Mouse (Mus musculus) neural tube, embryonic 14.5 days (tissue): ENCODE data around the gene Sparc. TPM values are rescaled to one million over a fixed set of nuclear protein-coding genes. Genes with fewer than 3 reads are reported as not detected.
"Not testable (repeated sequence)": the region's sequence is repeated elsewhere in the genome, so short reads cannot be mapped to it uniquely, and the experiment has no call there.

ENCODE experiments used
- ATAC-seq: fragments of 200-750 bp; cut with Nextera tagmentation; 2 replicates; pipeline ENCODE4 v1.8.0; 2017; ENCODE audit warnings: low read depth, mild to moderate bottlenecking, moderate TSS enrichment, moderate library complexity
- H3K27ac ChIP-seq: fragments of 300-500 bp; sonication (generic); 2 replicates; pipeline ENCODE4 v1.5.1; 2014; ENCODE audit warnings: low read depth, mild to moderate bottlenecking, control low read depth, low read length, moderate library complexity, mixed read lengths
- H3K27me3 ChIP-seq: fragments of 300-500 bp; sonication (generic); 2 replicates; pipeline ENCODE4 v1.6.1; 2014; ENCODE audit warnings: low read length; ENCODE audit not compliant: control insufficient read depth, insufficient read depth
- H3K36me3 ChIP-seq: fragments of 300-500 bp; sonication (generic); 2 replicates; pipeline ENCODE4 v1.6.1; 2014; ENCODE audit warnings: low read length, mixed read lengths; ENCODE audit not compliant: control insufficient read depth, insufficient read depth
- H3K4me1 ChIP-seq: fragments of 300-500 bp; sonication (generic); 2 replicates; pipeline ENCODE4 v1.6.1; 2014; ENCODE audit warnings: low read length; ENCODE audit not compliant: control insufficient read depth, insufficient read depth
- H3K4me2 ChIP-seq: fragments of 300-500 bp; sonication (generic); 2 replicates; pipeline ENCODE4 v1.6.1; 2014; ENCODE audit warnings: mild to moderate bottlenecking, low read depth, low read length, control low read depth
- H3K4me3 ChIP-seq: fragments of 300-500 bp; sonication (generic); 2 replicates; pipeline ENCODE4 v1.5.1; 2014; ENCODE audit warnings: low read depth, low read length, control low read depth, mixed read lengths
- H3K9ac ChIP-seq: fragments of 300-500 bp; sonication (generic); replicated peaks from 2 replicates; pipeline ENCODE4 v1.6.1; 2014; ENCODE audit warnings: low read depth, mild to moderate bottlenecking, control low read depth, low read length, mixed read lengths
- H3K9me3 ChIP-seq: fragments of 300-500 bp; sonication (generic); 2 replicates; pipeline ENCODE4 v1.6.1; 2016; ENCODE audit warnings: low read length; ENCODE audit not compliant: control insufficient read depth
- WGBS: fragments of 180-500 bp; shearing (Covaris S2); extraction: QIAGEN DNeasy Blood & Tissue Kit; methylation state at CpG from one replicate; pipeline ENCODE4 v1.1.7; 2014; 5-methylcytosine and 5-hydroxymethylcytosine counted together
- polyA plus RNA-seq: library from polyadenylated mRNA; unstranded; fragments of >200 nt; fragmentation: Nextera tagmentation; extraction: Ambion mirVana; gene quantifications from 2 replicates; pipeline ENCODE4 v1.2.1, GENCODE M21; 2014

Sparc gene
- polyA plus RNA-seq, 1 experiment from 2014 or later, result 312 TPM

- no peak overlapping the region for H3K27ac ChIP-seq
- no peaks in the 10 kb centered on the region for H3K36me3 ChIP-seq
- H3K4me1 ChIP-seq, result peaks cover 15% of the 10 kb centered on the region; the same call in 1 of the 2 replicates
- 78% methylated on average over 8 of the region's 8 CpGs for WGBS
- ATAC-seq, result no peak
- no peaks in the 10 kb centered on the region for H3K27me3 ChIP-seq
- no peak overlapping the region for H3K4me2 ChIP-seq
- H3K9ac ChIP-seq, result no peak overlapping the region
- H3K9me3 ChIP-seq, result no peaks in the 10 kb centered on the region
- no peak overlapping the region for H3K4me3 ChIP-seq
These were observed 1.9 kb upstream of the Sparc start for GRCm38 (mm10) chr11:55424746-55425360.

GRCm38 (mm10) chr11:55423756-55424155, 773 bp upstream of the Sparc start:
- 12% methylated on average over 4 of the region's 4 CpGs for WGBS
- H3K4me1 ChIP-seq, result peaks cover 18% of the 10 kb centered on the region; the same call in 1 of the 2 replicates

GRCm38 (mm10) chr11:55419678-55420307, 3.2 kb downstream of the Sparc start:
- peak; percentile 68; the same call in 1 of the 2 replicates for ATAC-seq
- Histone ChIP-seq H3K4me3 (peak overlapping the region; percentile 36), H3K36me3 (no peaks in the 10 kb centered on the region), H3K9me3 (no peaks in the 10 kb centered on the region), H3K4me2 (peak overlapping the region; percentile 29), H3K27ac (peak overlapping the region; percentile 67), H3K4me1 (0 out of 2 replicates have a peak, but pooled peaks cover 18% of the 10 kb centered on the region), H3K27me3 (no peaks in the 10 kb centered on the region), H3K9ac (peak overlapping the region; percentile 13)
- 2% methylated on average over 8 of the region's 9 CpGs for WGBS

More at GRCm38 (mm10) chr11:55423756-55424155, 773 bp upstream of the Sparc start:
- Histone ChIP-seq H3K27ac (peak overlapping the region; percentile 17; the same call in 1 of the 2 replicates), H3K36me3 (no peaks in the 10 kb centered on the region), H3K4me2 (no peak overlapping the region), H3K9me3 (no peaks in the 10 kb centered on the region), H3K9ac (no peak overlapping the region), H3K4me3 (no peak overlapping the region), H3K27me3 (no peaks in the 10 kb centered on the region)
- ATAC-seq, result peak; percentile 65; the same call in 1 of the 2 replicates

GRCm38 (mm10) chr11:55419296-55419677, 3.7 kb downstream of the Sparc start:
- Histone ChIP-seq H3K4me3 (peak overlapping the region; percentile 36), H3K4me1 (0 out of 2 replicates have a peak, but pooled peaks cover 13% of the 10 kb centered on the region), H3K9me3 (no peaks in the 10 kb centered on the region), H3K27me3 (no peaks in the 10 kb centered on the region), H3K27ac (peak overlapping the region; percentile 67), H3K4me2 (peak overlapping the region; percentile 29), H3K36me3 (no peaks in the 10 kb centered on the region), H3K9ac (peak overlapping the region; percentile 13)
- peak; percentile 19; the same call in 1 of the 2 replicates for ATAC-seq
- WGBS, result 3% methylated on average over 4 of the region's 4 CpGs

GRCm38 (mm10) chr11:55418704-55419061, 4.3 kb downstream of the Sparc start:
- H3K4me2 ChIP-seq, result peak overlapping the region; percentile 29
- H3K27ac ChIP-seq, result no peak overlapping the region; the same call in 1 of the 2 replicates
- ATAC-seq, result no peak
- peak overlapping the region; percentile 36 for H3K4me3 ChIP-seq
- H3K9ac ChIP-seq, result peak overlapping the region; percentile 13
- WGBS, result 12% methylated on average over 3 of the region's 3 CpGs
- H3K4me1 ChIP-seq, result 0 out of 2 replicates have a peak, but pooled peaks cover 8% of the 10 kb centered on the region
- no peaks in the 10 kb centered on the region for H3K36me3 ChIP-seq
- no peaks in the 10 kb centered on the region for H3K27me3 ChIP-seq
- H3K9me3 ChIP-seq, result no peaks in the 10 kb centered on the region

- no peaks in the 10 kb centered on the region for H3K9me3 ChIP-seq
- peak overlapping the region; percentile 32 for H3K9ac ChIP-seq
- H3K4me2 ChIP-seq, result peak overlapping the region; percentile 29
- 0 out of 2 replicates have a peak, but pooled peaks cover 7% of the 10 kb centered on the region for H3K4me1 ChIP-seq
- WGBS, result 3% methylated on average over 23 of the region's 24 CpGs
- peak overlapping the region; percentile 36 for H3K4me3 ChIP-seq
- H3K36me3 ChIP-seq, result no peaks in the 10 kb centered on the region
- no peaks in the 10 kb centered on the region for H3K27me3 ChIP-seq
- ATAC-seq, result peak; percentile 68; the same call in 1 of the 2 replicates
- peak overlapping the region; percentile 64; the same call in 1 of the 2 replicates for H3K27ac ChIP-seq
These were observed 4.9 kb downstream of the Sparc start for GRCm38 (mm10) chr11:55417898-55418703.

- H3K9ac ChIP-seq, result no peak overlapping the region
- WGBS, result 78% methylated on average over 6 of the region's 6 CpGs
- H3K4me1 ChIP-seq, result 0 out of 2 replicates have a peak, but pooled peaks cover 7% of the 10 kb centered on the region
- H3K27ac ChIP-seq, result no peak overlapping the region
- H3K36me3 ChIP-seq, result no peaks in the 10 kb centered on the region
- no peak overlapping the region; the same call in 1 of the 2 replicates for H3K4me2 ChIP-seq
- H3K4me3 ChIP-seq, result no peak overlapping the region
- ATAC-seq, result no peak
- H3K9me3 ChIP-seq, result no peaks in the 10 kb centered on the region
- no peaks in the 10 kb centered on the region for H3K27me3 ChIP-seq
These were observed 6.2 kb downstream of the Sparc start for GRCm38 (mm10) chr11:55416609-55417265.

GRCm38 (mm10) chr11:55415731-55416130, 7.3 kb downstream of the Sparc start:
- H3K4me1 ChIP-seq, H3K36me3 ChIP-seq, H3K9ac ChIP-seq, H3K4me2 ChIP-seq, H3K4me3 ChIP-seq, H3K9me3 ChIP-seq, H3K27ac ChIP-seq, ATAC-seq, H3K27me3 ChIP-seq: not testable (repeated sequence)
- 86% methylated on average over 6 of the region's 6 CpGs for WGBS
